Mouse (Mus musculus): Measurements from ENCODE around the gene Ces2a. TPM values are rescaled to one million over a fixed set of nuclear protein-coding genes. Genes with fewer than 3 reads are reported as not detected.

The Ces2a gene
- polyA plus RNA-seq, 1 experiment from 2014 or later = not detected

DNA sequence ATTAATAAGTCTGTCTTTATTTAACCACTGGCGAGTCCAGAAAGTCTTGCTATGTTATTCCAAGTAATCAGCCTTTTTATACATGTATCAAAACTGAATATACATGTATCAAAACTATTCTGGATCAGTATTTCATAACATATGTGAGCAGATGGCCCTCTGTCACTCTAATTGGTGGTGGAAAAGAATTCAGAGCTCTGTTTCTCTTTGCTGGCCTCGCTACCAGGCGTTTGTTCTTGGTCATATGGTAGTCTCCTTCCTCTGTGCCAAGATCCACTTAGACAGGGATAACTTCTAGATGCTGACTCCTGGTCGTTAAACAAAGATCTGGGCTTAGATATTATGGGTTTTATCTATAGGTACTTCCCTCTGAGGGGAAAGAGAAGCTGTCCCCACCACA is 32.7 kb downstream of the Ces2a start:
- Histone ChIP-seq H3K4me3 (no peak overlapping the region), H3K36me3 (no peaks in the 10 kb centered on the region), H3K4me1 (no peaks in the 10 kb centered on the region), H3K4me2 (replicated peaks) (no peak overlapping the region), H3K9ac (replicated peaks) (no peak overlapping the region), H3K9me3 (no peaks in the 10 kb centered on the region), H3K27ac (replicated peaks) (no peak overlapping the region), H3K27me3 (no peaks in the 10 kb centered on the region)
- WGBS = 71% methylated on average over 4 of the region's 4 CpGs
- ATAC-seq (ENCODE audit: low FRiP score, low read depth) = no peak

DNA sequence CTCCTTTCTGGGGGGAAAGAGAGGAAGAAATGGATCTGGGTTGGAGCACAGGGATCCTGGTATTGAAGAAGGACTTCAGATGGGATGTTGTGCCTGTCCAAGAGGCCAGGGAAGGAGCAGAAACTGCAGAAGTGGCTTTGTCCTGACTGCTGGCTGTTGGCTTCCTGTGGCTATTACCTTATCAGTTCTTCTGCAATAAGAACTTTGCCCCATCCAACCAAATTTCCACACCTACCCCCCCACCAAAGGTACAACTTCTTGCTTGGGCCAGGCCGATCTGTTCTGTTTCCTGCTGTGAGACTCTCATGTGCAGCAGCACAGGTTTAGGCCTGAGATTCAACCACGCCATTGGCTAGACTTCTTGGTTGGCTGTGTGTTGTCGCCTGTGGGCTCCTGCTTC is 36.6 kb downstream of the Ces2a start:
- no peaks in the 10 kb centered on the region for H3K4me1 ChIP-seq
- no peak overlapping the region for H3K27ac ChIP-seq (replicated peaks)
- H3K4me3 ChIP-seq = no peak overlapping the region
- H3K9ac ChIP-seq (replicated peaks) = no peak overlapping the region
- no peaks in the 10 kb centered on the region for H3K9me3 ChIP-seq
- no peaks in the 10 kb centered on the region for H3K36me3 ChIP-seq
- no peaks in the 10 kb centered on the region for H3K27me3 ChIP-seq
- 92% methylated on average over 3 of the region's 3 CpGs for WGBS
- no peak for ATAC-seq (ENCODE audit: low FRiP score, low read depth)
- H3K4me2 ChIP-seq (replicated peaks) = no peak overlapping the region

DNA sequence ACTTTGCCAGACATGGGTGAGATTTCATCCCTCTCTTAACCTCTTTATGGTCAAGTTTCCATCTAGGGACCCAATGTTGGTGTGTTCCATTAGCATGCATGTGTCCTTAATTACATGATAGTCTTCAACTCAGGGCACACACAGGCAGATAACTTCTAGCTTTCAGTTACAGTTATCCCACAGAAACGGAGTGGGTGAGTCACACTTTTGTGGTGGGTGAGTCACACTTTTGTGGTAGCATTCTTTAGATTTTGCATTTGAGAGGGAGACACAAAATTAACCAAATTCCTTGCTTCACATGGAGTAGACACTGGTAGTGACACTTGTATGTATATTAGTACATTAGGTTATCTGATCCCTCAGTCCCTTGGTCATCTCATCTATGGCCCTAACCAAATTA is 53.2 kb downstream of the Ces2a start:
- no peak overlapping the region for H3K9ac ChIP-seq (replicated peaks)
- H3K4me2 ChIP-seq (replicated peaks) = no peak overlapping the region
- 74% methylated on average over 1 of the region's 1 CpGs for WGBS
- ATAC-seq (ENCODE audit: low FRiP score, low read depth) = no peak
- no peak overlapping the region for H3K4me3 ChIP-seq
- no peaks in the 10 kb centered on the region for H3K27me3 ChIP-seq
- H3K27ac ChIP-seq (replicated peaks) = no peak overlapping the region
- H3K36me3 ChIP-seq = no peaks in the 10 kb centered on the region
- no peaks in the 10 kb centered on the region for H3K9me3 ChIP-seq
- no peaks in the 10 kb centered on the region for H3K4me1 ChIP-seq

DNA sequence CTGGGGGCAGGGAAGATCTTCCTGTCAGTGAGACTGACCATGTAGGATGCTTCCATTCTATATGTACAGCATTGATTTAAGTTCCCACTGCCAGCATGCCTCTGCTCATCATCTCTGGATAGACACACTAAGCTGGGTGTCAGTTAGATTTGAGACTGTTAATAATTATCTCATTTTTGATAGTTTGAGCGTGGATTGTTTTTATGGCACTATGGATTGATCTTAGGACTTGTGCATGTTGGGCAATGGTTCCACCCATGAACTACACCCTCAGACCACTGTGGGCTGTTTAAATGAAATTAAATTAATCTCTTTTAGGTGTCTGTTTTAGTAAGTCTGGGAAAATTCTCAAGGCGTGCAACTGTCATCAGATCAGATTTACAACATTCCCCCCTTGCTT is 55.1 kb downstream of the Ces2a start:
- no peaks in the 10 kb centered on the region for H3K4me1 ChIP-seq
- no peaks in the 10 kb centered on the region for H3K36me3 ChIP-seq
- H3K4me3 ChIP-seq = no peak overlapping the region
- no peak for ATAC-seq (ENCODE audit: low FRiP score, low read depth)
- no peak overlapping the region for H3K4me2 ChIP-seq (replicated peaks)
- no peaks in the 10 kb centered on the region for H3K27me3 ChIP-seq
- no peak overlapping the region for H3K27ac ChIP-seq (replicated peaks)
- no peaks in the 10 kb centered on the region for H3K9me3 ChIP-seq
- H3K9ac ChIP-seq (replicated peaks) = no peak overlapping the region
- WGBS = 88% methylated on average over 2 of the region's 2 CpGs

DNA sequence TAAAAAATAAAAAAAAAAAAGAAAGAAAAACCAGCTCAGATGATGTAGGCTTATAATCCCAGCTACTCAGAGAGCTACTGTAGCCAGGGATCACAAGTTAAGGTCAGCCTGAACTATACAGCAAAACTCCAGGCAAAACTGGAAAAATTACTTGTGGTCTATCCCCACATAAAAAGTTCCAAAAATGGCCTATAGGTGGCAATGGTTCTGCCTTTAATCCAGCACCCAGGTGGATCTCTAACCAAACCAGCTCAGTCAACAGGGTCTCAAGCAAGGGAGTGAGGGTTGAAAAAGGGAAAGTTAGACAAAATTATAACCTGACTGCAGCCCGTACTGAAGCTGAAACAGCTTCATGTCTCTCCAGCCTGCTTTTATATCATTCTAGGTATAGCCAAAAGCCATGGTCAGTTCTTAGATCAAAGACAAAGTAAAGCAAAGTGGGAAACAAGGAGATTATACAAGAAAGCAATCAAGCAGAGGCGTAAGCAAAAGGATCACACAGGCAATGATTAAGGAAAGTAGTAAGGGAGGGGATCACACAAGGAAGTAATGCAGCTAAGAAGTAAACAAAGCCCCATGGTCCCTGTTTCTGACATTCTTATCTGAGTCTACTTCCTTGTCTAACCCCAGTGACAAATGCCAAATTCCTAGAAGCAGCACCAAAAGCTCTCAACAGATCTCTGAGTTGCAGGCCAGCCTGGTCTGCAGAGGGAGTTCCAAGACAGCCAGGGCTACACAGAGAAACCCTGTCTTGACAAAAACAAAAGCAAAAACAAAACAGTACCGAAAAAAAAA is 56.3 kb downstream of the Ces2a start:
- H3K9ac ChIP-seq (replicated peaks) = no peak overlapping the region
- 68% methylated on average over 3 of the region's 3 CpGs for WGBS
- H3K27me3 ChIP-seq = no peaks in the 10 kb centered on the region
- H3K4me2 ChIP-seq (replicated peaks) = no peak overlapping the region
- no peak for ATAC-seq (ENCODE audit: low FRiP score, low read depth)
- H3K4me3 ChIP-seq = no peak overlapping the region
- H3K36me3 ChIP-seq = no peaks in the 10 kb centered on the region
- H3K27ac ChIP-seq (replicated peaks) = no peak overlapping the region
- H3K4me1 ChIP-seq = no peaks in the 10 kb centered on the region
- H3K9me3 ChIP-seq = no peaks in the 10 kb centered on the region

Small RNA genes lying within 50 kb of the gene (microRNA-seq; reads per million reads assigned to microRNA genes)
- gene Gm44328 = not detected

Other genes with a start within 250 kb of the Ces2a start
- 0.20 and 0.32 TPM in 2 replicates for gene Terb1, start 224.1 kb upstream of the Ces2a start, polyA plus RNA-seq (2016; fragmentation: Nextera tagmentation; extraction: Ambion mirVana)
- 118 and 130 TPM in 2 replicates for gene Nae1, start 199.4 kb upstream of the Ces2a start, polyA plus RNA-seq (2016; fragmentation: Nextera tagmentation; extraction: Ambion mirVana)
- gene Car7, start 199.3 kb upstream of the Ces2a start, polyA plus RNA-seq (2016; fragmentation: Nextera tagmentation; extraction: Ambion mirVana) = 1.5 and 1.6 TPM in 2 replicates
- gene Pdp2, start 142.6 kb upstream of the Ces2a start, polyA plus RNA-seq (2016; fragmentation: Nextera tagmentation; extraction: Ambion mirVana) = 14.7 and 15.8 TPM in 2 replicates
- not detected in 2 replicates for gene Cdh16, start 109.6 kb upstream of the Ces2a start, polyA plus RNA-seq (2016; fragmentation: Nextera tagmentation; extraction: Ambion mirVana)
- 1.9 and 2.8 TPM in 2 replicates for gene Rrad, start 102.7 kb upstream of the Ces2a start, polyA plus RNA-seq (2016; fragmentation: Nextera tagmentation; extraction: Ambion mirVana)
- gene Ciao2b, start 92.0 kb upstream of the Ces2a start, polyA plus RNA-seq (2016; fragmentation: Nextera tagmentation; extraction: Ambion mirVana) = 107 and 108 TPM in 2 replicates
- gene Ces2b, start 97.6 kb downstream of the Ces2a start, polyA plus RNA-seq (2016; fragmentation: Nextera tagmentation; extraction: Ambion mirVana) = 0.10 and 0.12 TPM in 2 replicates
- gene Ces2c, start 113.1 kb downstream of the Ces2a start, polyA plus RNA-seq (2016; fragmentation: Nextera tagmentation; extraction: Ambion mirVana) = not detected in 2 replicates
- gene Ces2e, start 192.3 kb downstream of the Ces2a start, polyA plus RNA-seq (2016; fragmentation: Nextera tagmentation; extraction: Ambion mirVana) = not detected in 2 replicates
- not detected in 2 replicates for gene Ces2f, start 213.4 kb downstream of the Ces2a start, polyA plus RNA-seq (2016; fragmentation: Nextera tagmentation; extraction: Ambion mirVana)
- not detected in 2 replicates for gene Ces2g, start 227.7 kb downstream of the Ces2a start, polyA plus RNA-seq (2016; fragmentation: Nextera tagmentation; extraction: Ambion mirVana)